Mouse (Mus musculus) small intestine, adult 2 months (tissue): ENCODE results near the gene Spata32.

Source experiments
- CTCF ChIP-seq: fragments of 200-500 bp; IDR thresholded peaks from 2 replicates; pipeline ENCODE4 v1.5.1; 2012; ENCODE audit warnings: low read depth, mild to moderate bottlenecking, control low read depth, inconsistent platforms, low read length, moderate library complexity, mixed read lengths; ENCODE audit not compliant: insufficient replicate concordance, insufficient read length; ENCODE audit errors: extremely low read depth
- POLR2A ChIP-seq: fragments of 200-500 bp; IDR thresholded peaks from 2 replicates; pipeline ENCODE4 v1.6.1; 2012; ENCODE audit warnings: low read depth, mild to moderate bottlenecking, control low read depth, inconsistent platforms, low read length, moderate library complexity

GRCm38 (mm10) chr11:103184891-103185290, 33.3 kb downstream of the Spata32 start:
- TF ChIP-seq POLR2A, result no peak
- peak; percentile 38; the same call in 1 of the 2 replicates for TF ChIP-seq CTCF
